Mouse (Mus musculus): ENCODE measurements around the gene Mccc1. TPM values are rescaled to one million over a fixed set of nuclear protein-coding genes. Genes with fewer than 3 reads are reported as not detected.

The Mccc1 gene
- polyA plus RNA-seq, 2 experiments, result 23.6 to 29.3 TPM

- H3K36me3 ChIP-seq (ENCODE audit: control insufficient read depth, insufficient read depth, low read length), result peaks cover 11% of the 10 kb centered on the region; the same call in 1 of the 2 replicates
- WGBS, result 89% methylated on average over 6 of the region's 6 CpGs
- TF ChIP-seq POLR2A (IDR thresholded peaks at IDR 0.05; ENCODE audit: borderline replicate concordance, extremely low read depth, insufficient read depth, insufficient read length), result no peak
- no peak within 1 kb of the TSS for H3K4me2 ChIP-seq (replicated peaks; ENCODE audit: low read depth, low read length, severe bottlenecking)
- no peak for DNase-seq (ENCODE audit: low spot score)
- H3K9ac ChIP-seq (ENCODE audit: low read depth, low read length, severe bottlenecking), result no peak within 1 kb of the TSS
- no peaks in the 10 kb centered on the region for H3K9me3 ChIP-seq (ENCODE audit: control insufficient read depth, low read length)
- no peak within 1 kb of the TSS for H3K4me3 ChIP-seq (replicated peaks; ENCODE audit: low read length)
- H3K4me1 ChIP-seq (ENCODE audit: control insufficient read depth, insufficient read depth, low read length), result peaks cover 5% of the 10 kb centered on the region
- no peak for ATAC-seq (ENCODE audit: low FRiP score, low read depth)
- H3K27ac ChIP-seq (replicated peaks; ENCODE audit: low read depth, low read length), result no peak within 1 kb of the TSS
- H3K27me3 ChIP-seq (ENCODE audit: control insufficient read depth, insufficient read depth, low read length), result no peaks in the 10 kb centered on the region
These were observed 63.1 kb downstream of the Mccc1 start, which contains the start of gene Dcun1d1 for GRCm38 (mm10) chr3:35937345-35937744. Gene Dcun1d1, minus strand, starts transcription at chr3:35937445.

- ATAC-seq (ENCODE audit: low FRiP score, low read depth) (peak; percentile 42; the same call in 1 of the 2 replicates), DNase-seq (ENCODE audit: low spot score) (peak; percentile 64)
- peak overlapping the region; percentile 93 for H3K27ac ChIP-seq (replicated peaks; ENCODE audit: low read depth, low read length)
- no peak for TF ChIP-seq POLR2A (IDR thresholded peaks at IDR 0.05; ENCODE audit: borderline replicate concordance, extremely low read depth, insufficient read depth, insufficient read length)
- H3K27me3 ChIP-seq (ENCODE audit: control insufficient read depth, insufficient read depth, low read length), result no peaks in the 10 kb centered on the region
- peak overlapping the region; percentile 83 for H3K4me3 ChIP-seq (replicated peaks; ENCODE audit: low read length)
- peaks cover 10% of the 10 kb centered on the region; the same call in 1 of the 2 replicates for H3K36me3 ChIP-seq (ENCODE audit: control insufficient read depth, insufficient read depth, low read length)
- H3K9ac ChIP-seq (ENCODE audit: low read depth, low read length, severe bottlenecking), result peak overlapping the region; percentile 99
- no peaks in the 10 kb centered on the region for H3K9me3 ChIP-seq (ENCODE audit: control insufficient read depth, low read length)
- H3K4me2 ChIP-seq (replicated peaks; ENCODE audit: low read depth, low read length, severe bottlenecking), result peak overlapping the region; percentile 83
- H3K4me1 ChIP-seq (ENCODE audit: control insufficient read depth, insufficient read depth, low read length), result peaks cover 10% of the 10 kb centered on the region
- WGBS, result 0% methylated on average over 14 of the region's 14 CpGs
These were observed 67.1 kb downstream of the Mccc1 start for GRCm38 (mm10) chr3:35933405-35933777.

- H3K9me3 ChIP-seq (ENCODE audit: control insufficient read depth, low read length), result no peaks in the 10 kb centered on the region
- H3K27me3 ChIP-seq (ENCODE audit: control insufficient read depth, insufficient read depth, low read length), result no peaks in the 10 kb centered on the region
- peaks cover 9% of the 10 kb centered on the region; the same call in 1 of the 2 replicates for H3K36me3 ChIP-seq (ENCODE audit: control insufficient read depth, insufficient read depth, low read length)
- DNase-seq (ENCODE audit: low spot score) (peak; percentile 71), ATAC-seq (ENCODE audit: low FRiP score, low read depth) (peak; percentile 92)
- peak overlapping the region; percentile 99 for H3K9ac ChIP-seq (ENCODE audit: low read depth, low read length, severe bottlenecking)
- TF ChIP-seq POLR2A (IDR thresholded peaks at IDR 0.05; ENCODE audit: borderline replicate concordance, extremely low read depth, insufficient read depth, insufficient read length), result no peak
- peaks cover 10% of the 10 kb centered on the region for H3K4me1 ChIP-seq (ENCODE audit: control insufficient read depth, insufficient read depth, low read length)
- H3K27ac ChIP-seq (replicated peaks; ENCODE audit: low read depth, low read length), result peak overlapping the region; percentile 93
- WGBS, result under 1% methylated on average over 62 of the region's 73 CpGs
- H3K4me2 ChIP-seq (replicated peaks; ENCODE audit: low read depth, low read length, severe bottlenecking), result peak overlapping the region; percentile 83
- H3K4me3 ChIP-seq (replicated peaks; ENCODE audit: low read length), result peak overlapping the region; percentile 83
These were observed 67.6 kb downstream of the Mccc1 start for GRCm38 (mm10) chr3:35932735-35933404.

- H3K4me2 ChIP-seq (replicated peaks; ENCODE audit: low read depth, low read length, severe bottlenecking), result peak overlapping the region; percentile 79
- peaks cover 10% of the 10 kb centered on the region for H3K4me1 ChIP-seq (ENCODE audit: control insufficient read depth, insufficient read depth, low read length)
- 0 out of 2 replicates have a peak, but pooled peaks have one; percentile 32 for TF ChIP-seq POLR2A (IDR thresholded peaks at IDR 0.05; ENCODE audit: borderline replicate concordance, extremely low read depth, insufficient read depth, insufficient read length)
- H3K36me3 ChIP-seq (ENCODE audit: control insufficient read depth, insufficient read depth, low read length), result peaks cover 6% of the 10 kb centered on the region; the same call in 1 of the 2 replicates
- H3K9me3 ChIP-seq (ENCODE audit: control insufficient read depth, low read length), result no peaks in the 10 kb centered on the region
- DNase-seq (ENCODE audit: low spot score) (peak; percentile 62), ATAC-seq (ENCODE audit: low FRiP score, low read depth) (peak; percentile 76)
- H3K4me3 ChIP-seq (replicated peaks; ENCODE audit: low read length), result peak overlapping the region; percentile 83
- WGBS, result under 1% methylated on average over 33 of the region's 65 CpGs
- peak overlapping the region; percentile 99 for H3K9ac ChIP-seq (ENCODE audit: low read depth, low read length, severe bottlenecking)
- peak overlapping the region; percentile 93 for H3K27ac ChIP-seq (replicated peaks; ENCODE audit: low read depth, low read length)
- no peaks in the 10 kb centered on the region for H3K27me3 ChIP-seq (ENCODE audit: control insufficient read depth, insufficient read depth, low read length)
These were observed 68.4 kb downstream of the Mccc1 start for GRCm38 (mm10) chr3:35931896-35932727.

- no peak for ATAC-seq (ENCODE audit: low FRiP score, low read depth)
- peaks cover 6% of the 10 kb centered on the region; the same call in 1 of the 2 replicates for H3K36me3 ChIP-seq (ENCODE audit: control insufficient read depth, insufficient read depth, low read length)
- H3K9me3 ChIP-seq (ENCODE audit: control insufficient read depth, low read length), result no peaks in the 10 kb centered on the region
- peak overlapping the region; percentile 99 for H3K9ac ChIP-seq (ENCODE audit: low read depth, low read length, severe bottlenecking)
- peak overlapping the region; percentile 79 for H3K4me2 ChIP-seq (replicated peaks; ENCODE audit: low read depth, low read length, severe bottlenecking)
- H3K27me3 ChIP-seq (ENCODE audit: control insufficient read depth, insufficient read depth, low read length), result no peaks in the 10 kb centered on the region
- H3K4me3 ChIP-seq (replicated peaks; ENCODE audit: low read length), result peak overlapping the region; percentile 83
- 37% methylated on average over 7 of the region's 7 CpGs for WGBS
- TF ChIP-seq POLR2A (IDR thresholded peaks at IDR 0.05; ENCODE audit: borderline replicate concordance, extremely low read depth, insufficient read depth, insufficient read length), result no peak
- peaks cover 10% of the 10 kb centered on the region for H3K4me1 ChIP-seq (ENCODE audit: control insufficient read depth, insufficient read depth, low read length)
- H3K27ac ChIP-seq (replicated peaks; ENCODE audit: low read depth, low read length), result no peak overlapping the region
- no peak for DNase-seq (ENCODE audit: low spot score)
These were observed 69.1 kb downstream of the Mccc1 start for GRCm38 (mm10) chr3:35931359-35931758.
